Mouse (Mus musculus) kidney, adult 11 months (tissue): ENCODE measurements around the gene Tmco4.

ENCODE experiments used
- DNase-seq: peaks from one replicate; pipeline ENCODE4 v3.0.0; 2022

Tmco4 gene

DNA sequence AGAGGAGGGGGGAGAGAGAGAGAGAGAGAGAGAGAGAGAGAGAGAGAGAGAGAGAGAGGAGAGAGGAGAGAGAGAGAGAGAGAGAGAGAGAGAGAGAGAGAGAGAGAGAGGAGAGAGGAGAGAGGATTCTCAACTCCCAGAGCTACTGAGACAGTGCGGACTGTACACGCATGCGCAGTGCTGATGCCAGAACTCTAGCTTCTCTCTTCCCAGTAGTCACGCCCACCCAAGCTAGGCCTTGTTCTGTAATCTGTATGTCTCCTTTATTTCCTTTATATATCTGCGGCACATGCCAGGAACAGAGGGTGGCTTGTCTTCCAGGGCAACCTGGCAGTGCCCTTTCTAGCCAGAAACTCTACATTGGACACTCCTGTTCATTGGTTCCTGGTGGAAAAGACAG is 92.1 kb downstream of the Tmco4 start:
- DNase-seq: no peak

DNA sequence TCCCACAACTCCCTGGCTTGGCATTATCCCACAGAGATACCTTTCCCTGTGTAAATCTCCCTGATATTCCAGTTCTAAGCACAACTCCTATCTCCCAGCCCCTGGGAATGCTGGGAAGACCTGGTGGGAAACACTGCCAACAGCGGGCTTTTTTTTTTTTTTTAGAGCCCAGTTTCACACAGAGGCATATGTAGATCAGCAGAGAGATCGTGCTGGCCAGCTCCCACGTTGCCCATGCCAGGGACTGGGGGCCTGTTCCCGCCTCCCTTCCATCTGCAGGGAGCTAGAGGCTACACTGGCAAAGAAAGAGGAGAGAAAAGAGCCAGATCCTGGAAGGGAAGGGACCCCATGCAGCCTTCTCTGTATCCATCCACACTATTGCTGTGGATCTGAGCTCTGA is 95.6 kb downstream of the Tmco4 start:
- no peak for DNase-seq

DNA sequence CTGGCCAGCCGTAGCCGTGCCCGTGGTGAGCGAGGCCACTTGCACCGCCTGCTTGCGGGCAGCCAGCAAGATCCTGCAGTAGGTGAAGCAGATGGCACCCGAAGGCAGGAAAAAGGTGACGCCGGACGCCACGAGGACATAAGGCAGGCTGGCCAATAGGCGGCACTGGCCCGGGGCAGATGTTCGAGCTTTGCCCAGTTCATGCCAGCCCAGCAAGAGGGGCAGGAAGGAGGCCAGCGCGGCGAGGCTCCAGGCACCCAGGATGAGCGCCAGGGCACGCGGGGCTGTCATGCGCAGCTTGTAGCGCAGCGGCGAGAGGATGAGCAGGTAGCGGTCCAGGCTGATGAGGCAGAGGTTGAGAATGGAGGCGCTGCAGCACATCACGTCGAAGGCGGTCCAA is 101.4 kb downstream of the Tmco4 start:
- DNase-seq: no peak

- no peak for DNase-seq
These were observed 102.5 kb downstream of the Tmco4 start, which contains the start of gene Htr6 for GRCm38 (mm10) chr4:139075041-139075711. Gene Htr6 (minus strand): TSS chr4:139075570.

- no peak for DNase-seq
These were observed 103.2 kb downstream of the Tmco4 start for GRCm38 (mm10) chr4:139075915-139076314.

GRCm38 (mm10) chr4:139078313-139078712 is 105.6 kb downstream of the Tmco4 start:
- DNase-seq: no peak

DNA sequence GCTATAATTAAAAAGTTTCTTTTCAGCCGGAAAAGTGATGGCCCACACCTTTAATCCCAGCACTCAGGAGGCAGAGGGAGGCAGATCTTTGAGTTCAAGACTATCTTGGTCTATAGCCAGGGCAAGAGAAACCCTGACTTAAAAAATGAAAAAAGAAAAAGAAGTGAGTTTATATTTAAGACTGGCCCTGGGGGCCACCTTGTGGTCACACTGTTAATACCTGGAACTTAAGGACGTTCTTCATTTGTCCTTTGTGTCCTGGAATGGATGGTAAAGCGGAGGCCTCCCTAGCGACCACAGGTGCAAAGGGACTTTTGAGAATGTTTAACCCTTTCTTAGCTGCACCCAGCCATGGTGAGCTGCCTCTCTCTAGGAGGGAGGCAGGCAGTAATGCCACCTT is 106.0 kb downstream of the Tmco4 start:
- no peak for DNase-seq

DNA sequence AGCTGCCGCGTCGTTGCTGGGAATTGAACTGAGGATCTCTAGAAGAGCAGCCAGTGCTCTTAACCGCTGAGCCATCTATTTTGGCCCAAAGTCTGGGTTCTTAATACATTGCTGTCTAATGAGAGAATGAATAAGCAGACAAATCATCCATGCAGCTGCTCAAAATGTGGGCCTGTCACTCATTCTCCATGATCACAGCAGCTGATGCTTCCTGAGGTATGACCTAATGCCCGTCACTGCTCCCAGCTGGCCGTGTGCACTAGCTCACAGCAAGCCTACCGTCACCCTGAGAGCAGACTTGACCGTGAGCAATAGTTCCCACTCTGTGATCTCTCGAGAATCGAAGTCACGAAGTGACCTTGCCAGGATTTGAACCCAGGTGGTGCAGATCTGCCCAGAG is 106.8 kb downstream of the Tmco4 start:
- DNase-seq: no peak

DNA sequence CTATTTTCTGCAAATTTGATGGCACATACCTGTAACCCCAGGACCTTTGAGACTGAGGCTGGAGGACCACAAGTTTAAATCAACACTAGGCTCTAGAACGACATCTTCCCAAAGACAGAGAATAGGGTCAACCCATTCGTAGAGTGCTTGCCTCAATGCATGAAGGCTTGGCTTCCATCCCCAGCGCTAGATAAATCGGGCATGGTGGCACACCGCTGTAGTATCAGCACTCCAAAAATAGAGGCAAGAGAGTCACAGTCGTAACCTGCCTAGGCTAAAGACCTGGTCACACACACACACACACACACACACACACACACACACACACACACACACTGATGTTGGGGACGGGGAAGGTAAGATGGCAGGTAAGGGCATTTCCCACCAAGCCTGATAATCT is 107.6 kb downstream of the Tmco4 start:
- no peak for DNase-seq

DNA sequence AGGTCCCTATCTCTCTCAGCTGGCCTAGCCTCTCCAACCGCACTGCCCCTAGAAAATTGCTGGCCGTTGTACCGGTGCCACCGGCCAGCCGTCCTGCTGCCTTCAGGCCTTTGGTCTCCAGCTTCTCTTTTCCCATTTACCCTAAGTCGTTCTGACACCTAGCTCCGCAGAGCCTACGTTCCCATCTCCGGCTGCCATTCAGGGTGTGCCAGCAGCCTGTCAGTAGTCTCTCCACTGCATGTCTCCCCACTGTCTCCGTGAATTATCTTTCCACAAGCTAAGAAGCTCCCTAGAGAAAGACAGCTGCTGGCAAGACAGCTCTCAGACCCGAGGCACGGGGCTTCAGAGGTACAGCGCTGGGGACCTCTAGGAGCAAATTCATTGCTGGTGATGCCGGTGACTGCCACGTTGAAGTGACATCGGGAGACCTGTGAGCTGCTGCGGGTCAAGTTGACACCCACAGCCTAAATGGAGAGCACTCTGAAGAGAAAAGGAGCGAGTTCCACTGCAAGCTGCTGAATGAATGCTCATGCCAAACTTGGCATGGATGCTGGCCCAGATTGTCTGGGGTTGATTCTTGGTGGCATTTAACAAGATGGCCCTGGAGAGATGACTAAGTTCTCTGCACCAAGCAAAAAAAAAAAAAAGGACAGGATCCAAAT is 108.7 kb downstream of the Tmco4 start:
- no peak for DNase-seq

GRCm38 (mm10) chr4:139082790-139083564 is 110.3 kb downstream of the Tmco4 start:
- no peak for DNase-seq

GRCm38 (mm10) chr4:139085337-139085736 is 112.6 kb downstream of the Tmco4 start:
- DNase-seq: no peak

GRCm38 (mm10) chr4:139086037-139086436 is 113.3 kb downstream of the Tmco4 start:
- DNase-seq: peak; percentile 61

- no peak for DNase-seq
These were observed 114.3 kb downstream of the Tmco4 start for GRCm38 (mm10) chr4:139086984-139087383.

DNA sequence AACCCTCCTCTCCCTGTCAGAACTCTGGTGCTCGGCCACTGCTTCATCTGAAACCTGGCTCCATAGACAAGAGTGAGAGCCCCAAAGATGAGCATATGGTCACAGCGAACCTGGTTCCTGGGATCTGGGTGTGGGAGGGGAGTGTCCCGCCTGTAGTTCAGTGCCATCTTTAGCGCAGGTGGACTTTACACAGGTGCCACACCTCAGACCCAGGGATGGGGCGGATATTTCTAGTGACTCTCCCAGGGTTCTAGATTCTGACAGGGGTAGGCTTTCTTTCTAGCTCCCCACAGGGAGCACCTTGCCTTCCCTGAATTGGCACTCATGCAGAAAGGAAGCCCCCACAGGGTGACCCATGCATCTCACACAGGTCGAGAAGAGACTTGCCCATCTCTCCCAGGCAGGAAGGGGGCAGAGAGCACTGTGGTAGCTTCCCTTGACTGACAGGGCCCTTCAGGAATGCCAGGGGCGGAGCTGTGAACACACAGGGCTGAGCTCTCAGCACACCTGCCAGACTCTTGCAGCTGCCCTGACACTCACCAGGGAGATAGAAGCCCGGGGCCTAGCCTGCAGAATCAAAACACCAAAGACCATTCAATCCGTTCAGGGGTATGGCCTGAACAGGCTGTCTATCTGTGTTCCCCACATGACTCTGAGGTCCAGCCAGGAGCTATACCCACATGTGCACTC is 116.4 kb downstream of the Tmco4 start:
- DNase-seq: peak; percentile 51

GRCm38 (mm10) chr4:139090303-139090940 is 117.7 kb downstream of the Tmco4 start:
- no peak for DNase-seq

GRCm38 (mm10) chr4:139091066-139091465 is 118.4 kb downstream of the Tmco4 start:
- no peak for DNase-seq

GRCm38 (mm10) chr4:139091478-139092355 is 119.0 kb downstream of the Tmco4 start:
- DNase-seq: no peak

GRCm38 (mm10) chr4:139092356-139093195 is 119.9 kb downstream of the Tmco4 start, which contains the start of gene Nbl1:
Gene Nbl1 (minus strand): TSS chr4:139092993.
- no peak for DNase-seq

DNA sequence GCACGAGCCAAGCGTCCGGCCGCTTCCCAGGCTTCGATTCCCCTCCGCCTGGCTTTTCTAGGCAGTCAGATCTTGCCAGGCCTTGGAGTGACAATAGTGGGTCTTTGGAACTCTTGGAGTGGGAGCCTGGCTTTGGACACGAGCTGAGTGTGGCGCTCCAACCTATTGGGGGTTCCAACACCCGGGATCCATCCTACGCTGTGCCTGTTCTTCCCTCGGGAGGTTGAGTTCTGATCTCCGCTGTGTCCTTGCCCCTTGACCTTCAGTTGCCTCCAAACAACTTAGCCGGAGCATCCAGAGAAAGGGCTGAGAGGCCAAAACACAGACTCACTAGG is 120.5 kb downstream of the Tmco4 start:
- no peak for DNase-seq

DNA sequence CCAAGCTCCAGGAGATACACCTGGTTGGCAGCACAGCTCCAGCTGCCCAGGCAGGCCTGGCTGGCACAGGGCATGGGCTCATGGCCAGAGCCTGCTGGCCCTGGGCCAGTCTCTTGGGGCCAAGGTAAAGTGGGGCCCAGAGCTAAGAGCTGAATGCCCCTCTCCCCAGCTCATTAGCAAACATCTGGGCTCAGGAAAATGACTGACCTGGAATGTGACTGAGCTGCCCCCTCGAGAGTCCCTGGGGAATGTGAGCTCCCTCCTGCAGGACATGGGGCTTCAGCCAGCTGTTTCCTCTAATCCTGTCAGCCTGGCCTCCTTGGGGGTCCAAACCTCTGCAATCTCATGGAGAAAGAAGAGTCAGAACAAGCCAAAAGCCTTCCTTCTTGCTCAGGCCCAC is 122.7 kb downstream of the Tmco4 start:
- DNase-seq: peak; percentile 69
